Mouse (Mus musculus) T-helper 17 cell (primary cell): ENCODE measurements around the gene Msl2.

Source experiments
- in situ Hi-C, 2 experiments: fragments of 300-600 bp; cut with MboI, MseI; formaldehyde crosslinking; loops; 1 replicate in 1 of 2; 2 replicates in 1 of 2; pipeline ENCODE4 v1.15.1; 2025; ENCODE audit warnings: high pct_unique_total_duplicates in 2 of 2

The Msl2 gene

DNA sequence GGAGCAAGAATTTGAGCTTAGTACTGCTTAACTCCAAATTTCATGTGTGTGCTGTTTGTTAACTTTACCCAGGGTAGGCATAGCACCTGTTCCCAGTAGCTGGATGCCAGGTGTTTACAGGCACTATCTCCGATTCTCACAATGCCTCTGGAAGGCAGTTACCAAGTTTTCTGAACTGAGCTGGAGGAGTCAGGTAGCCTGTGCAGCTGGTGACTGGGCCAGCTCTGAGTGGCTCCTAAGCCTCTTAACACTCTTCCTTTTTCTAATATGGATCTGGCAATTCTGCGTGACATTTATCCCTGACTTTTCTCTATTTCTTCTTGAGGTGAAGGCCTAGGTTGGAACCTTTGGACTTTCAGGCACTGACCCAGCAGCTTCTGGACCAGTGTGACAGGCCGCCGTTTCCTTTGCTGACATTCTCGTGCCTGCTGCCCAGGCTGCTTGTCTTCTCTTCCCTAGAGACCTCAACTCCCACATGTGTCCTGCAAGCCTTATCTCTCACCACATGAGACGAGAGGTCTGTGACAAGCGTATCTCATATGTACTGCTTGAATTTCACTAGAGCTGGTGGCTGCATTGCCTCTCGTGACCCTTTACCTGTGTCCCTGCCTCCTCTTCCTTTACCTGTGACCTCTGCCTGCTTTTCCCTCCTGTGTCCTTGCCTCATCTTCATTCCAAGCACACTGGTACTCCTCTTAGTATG is 40.4 kb downstream of the Msl2 start:
- in situ Hi-C loops: loop anchor here in 1 of 2 experiments (5.0 kb wide), 1 partner anchor 102 kb away; no protein-coding TSS in a partner anchor

DNA sequence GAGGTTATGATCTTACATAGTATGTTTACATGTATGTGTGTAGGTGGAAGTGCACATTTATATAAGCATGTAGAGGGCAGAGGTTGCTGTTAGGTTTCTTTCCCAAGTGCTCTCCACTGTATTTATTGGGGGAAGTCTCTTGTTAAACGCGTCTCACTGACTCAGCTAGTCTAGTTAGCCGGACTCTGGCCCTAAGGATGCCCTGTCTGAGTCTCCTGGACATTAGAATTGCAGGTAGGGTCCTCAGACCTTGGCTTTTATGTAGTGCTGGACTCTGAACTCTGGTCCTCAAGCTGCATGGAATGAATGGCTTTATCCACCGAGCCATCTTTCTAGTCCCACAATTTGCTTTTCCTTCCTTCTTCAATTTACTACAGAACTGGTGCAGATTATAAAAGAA is 69.7 kb downstream of the Msl2 start:
- in situ Hi-C loops: no loop called here

DNA sequence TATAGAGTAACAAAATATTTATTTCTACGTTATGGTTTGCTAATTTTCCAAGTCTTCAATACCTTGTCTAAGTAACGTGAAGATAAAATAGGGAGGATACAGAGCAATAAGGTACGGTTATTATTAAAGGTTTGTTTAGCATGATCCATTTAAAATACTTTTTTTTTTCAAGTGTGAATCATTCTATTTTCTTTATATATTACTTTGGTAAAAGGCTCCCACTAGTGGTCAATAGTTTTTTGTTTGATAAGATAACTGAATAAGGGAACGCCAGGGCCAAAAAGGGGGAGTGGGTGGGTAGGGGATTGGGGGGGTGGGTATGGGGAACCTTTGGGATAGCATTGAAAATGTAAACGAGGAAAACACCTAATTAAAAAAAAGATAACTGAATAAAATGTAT is 79.0 kb downstream of the Msl2 start:
- in situ Hi-C loops: loop anchor here in 1 of 2 experiments (10.0 to 25.0 kb wide), 2 partner anchors 698 to 1316 kb away; no protein-coding TSS in a partner anchor
